Mouse (Mus musculus) liver, embryonic 14.5 days (tissue): ENCODE data around the gene Capn15.

ENCODE experiments used
- CTCF ChIP-seq: IDR thresholded peaks from 2 replicates; pipeline ENCODE4 v1.5.1; 2016; ENCODE audit warnings: antibody characterized with exemption, low read depth, control low read depth
- EP300 ChIP-seq: IDR thresholded peaks from 2 replicates; pipeline ENCODE4 v1.6.1; 2016; ENCODE audit warnings: antibody characterized with exemption, low read depth

DNA sequence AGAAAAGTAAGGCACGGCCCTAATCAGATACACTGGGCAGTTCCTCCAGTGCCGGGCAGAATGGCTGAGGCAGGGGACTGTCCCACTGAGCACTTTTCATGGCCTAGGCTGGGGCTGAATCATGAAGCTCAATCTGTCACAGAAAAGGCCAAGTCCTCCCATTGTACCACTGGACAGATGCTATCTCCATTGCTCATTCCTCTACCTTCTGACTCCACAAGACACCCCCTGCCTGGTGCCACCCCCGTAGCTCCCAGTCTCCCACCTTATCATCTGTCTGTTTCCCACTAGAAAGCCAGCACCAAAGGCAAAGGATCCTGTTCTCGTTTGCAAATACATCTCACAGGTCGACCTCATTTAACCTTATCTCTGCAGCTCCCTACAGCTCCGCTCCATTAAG, 46.4 kb upstream of the Capn15 start:
- no peak for TF ChIP-seq EP300
- TF ChIP-seq CTCF = no peak
